Mouse (Mus musculus) lung, postnatal 25 days (tissue): ENCODE data around the gene Itga9.

Source experiments
- DNase-seq: peaks from one replicate; pipeline ENCODE4 v3.0.0; 2022; ENCODE audit warnings: low spot score

Gene Itga9

DNA sequence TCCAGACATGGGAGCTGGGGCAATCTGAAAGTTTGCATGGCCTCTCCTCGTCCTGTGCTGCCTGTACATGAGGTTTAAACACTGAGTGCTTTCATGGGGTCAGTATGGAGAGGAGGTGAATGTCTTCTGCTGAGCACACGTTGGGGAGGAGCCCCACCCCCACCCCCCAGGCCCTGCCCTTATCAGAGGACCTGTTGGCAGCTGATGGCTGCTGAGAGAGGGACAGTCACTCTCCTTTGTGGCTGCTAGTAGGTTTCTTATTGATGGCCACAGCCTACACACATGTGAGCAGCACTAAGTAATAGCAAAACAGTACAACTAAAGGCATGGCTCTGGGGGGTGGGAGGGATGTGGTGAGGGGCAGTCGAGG lies 215.7 kb downstream of the Itga9 start:
- no peak for DNase-seq

- no peak for DNase-seq
Observed at GRCm38 (mm10) chr9:118822581-118822980, 216.1 kb downstream of the Itga9 start.

- peak; percentile 35 for DNase-seq
Observed at GRCm38 (mm10) chr9:118831080-118831479, 224.6 kb downstream of the Itga9 start.

DNA sequence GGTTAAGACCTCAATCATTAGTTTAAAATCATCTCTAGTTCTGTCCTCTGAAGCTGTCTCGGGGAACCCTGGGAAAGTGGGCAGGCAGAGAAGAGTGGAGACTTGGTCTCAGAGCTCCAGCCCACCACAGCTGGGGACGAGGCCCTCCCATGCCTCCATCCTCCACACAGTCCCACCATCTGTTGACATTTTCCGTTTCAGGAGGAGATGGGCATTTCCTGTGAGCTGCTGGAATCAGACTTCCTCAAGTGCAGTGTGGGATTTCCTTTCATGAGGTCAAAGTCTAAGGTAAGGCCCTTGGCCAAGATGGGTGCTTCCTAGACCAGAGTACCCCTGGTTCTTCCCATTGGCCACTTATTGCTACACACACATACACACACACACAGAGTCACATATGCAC lies 226.0 kb downstream of the Itga9 start:
- no peak for DNase-seq

DNA sequence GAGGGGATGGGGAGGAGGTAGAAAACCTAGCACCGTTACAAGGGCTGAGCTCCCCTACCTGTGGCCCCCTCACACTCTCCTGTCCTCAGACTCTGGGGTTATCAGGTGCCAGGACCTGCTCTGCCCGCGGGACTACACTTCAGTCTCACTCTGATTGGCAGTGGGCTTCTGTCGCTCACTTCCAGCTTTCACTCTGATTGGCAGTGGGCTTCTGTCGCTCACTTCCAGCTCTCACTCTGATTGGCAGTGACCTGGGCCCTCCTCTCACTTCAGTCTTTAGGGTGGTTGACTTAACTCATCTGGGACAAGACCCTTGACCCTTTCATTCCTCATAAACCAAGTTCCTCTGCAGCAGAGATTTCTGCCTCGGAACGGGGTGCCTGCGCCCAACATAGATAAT lies 226.9 kb downstream of the Itga9 start:
- DNase-seq = no peak

DNA sequence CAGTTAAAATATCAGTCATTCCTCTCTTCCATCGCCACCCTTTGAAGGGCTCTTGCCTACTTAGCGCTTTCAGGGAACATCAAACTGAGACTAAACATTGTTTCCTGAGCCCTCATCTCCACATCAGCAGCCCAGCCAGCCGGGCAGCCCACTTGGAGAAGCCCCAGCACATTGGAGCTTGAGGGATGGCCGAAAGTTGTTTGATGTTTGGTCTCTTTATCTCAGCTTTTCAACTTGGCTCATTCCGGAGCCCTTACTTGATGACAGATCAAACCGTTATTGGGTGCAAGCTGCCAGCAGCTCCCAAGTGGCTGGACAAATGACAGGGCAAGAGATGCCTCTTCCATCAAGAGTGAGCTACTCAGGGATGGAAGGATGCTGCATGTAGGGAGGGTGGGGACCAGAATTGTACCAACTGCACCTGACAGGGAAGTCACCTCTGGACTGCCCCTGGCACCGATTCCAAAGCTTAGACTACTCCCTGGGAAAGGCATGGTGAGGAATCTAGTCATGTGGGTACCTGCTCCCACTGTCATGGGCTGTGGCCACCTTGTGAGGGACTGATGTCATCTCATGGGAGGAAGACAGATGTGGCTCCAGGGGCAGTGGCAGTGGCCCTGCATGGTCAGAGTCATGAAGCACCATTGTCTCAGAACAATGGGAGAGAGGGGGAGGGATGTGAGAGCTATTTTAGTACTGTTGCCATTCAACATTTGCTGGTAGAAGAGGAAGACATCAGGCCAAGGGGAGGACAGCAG lies 232.6 kb downstream of the Itga9 start:
- peak; percentile 39 for DNase-seq

DNA sequence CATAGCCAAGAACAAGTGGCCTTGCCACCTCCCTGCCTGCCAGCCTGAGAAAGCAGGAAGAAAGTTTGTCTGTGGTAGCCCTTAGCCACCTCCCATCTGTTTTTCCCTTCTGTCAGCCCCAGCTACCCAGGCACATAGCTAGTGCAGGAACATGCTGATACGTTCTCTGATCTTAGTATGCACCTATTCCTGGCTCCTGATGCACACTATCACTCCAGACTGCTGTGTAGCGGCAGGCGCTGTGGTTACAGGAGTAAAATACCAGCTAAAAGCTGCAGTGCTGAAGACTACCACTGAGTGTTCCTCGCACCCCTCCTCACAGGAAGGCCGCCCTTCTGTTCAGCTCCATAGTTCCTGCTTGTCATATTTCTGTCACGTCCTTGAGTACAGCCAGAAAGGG lies 234.8 kb downstream of the Itga9 start:
- DNase-seq = no peak

- DNase-seq = no peak
Observed at GRCm38 (mm10) chr9:118841907-118842432, 235.5 kb downstream of the Itga9 start.

DNA sequence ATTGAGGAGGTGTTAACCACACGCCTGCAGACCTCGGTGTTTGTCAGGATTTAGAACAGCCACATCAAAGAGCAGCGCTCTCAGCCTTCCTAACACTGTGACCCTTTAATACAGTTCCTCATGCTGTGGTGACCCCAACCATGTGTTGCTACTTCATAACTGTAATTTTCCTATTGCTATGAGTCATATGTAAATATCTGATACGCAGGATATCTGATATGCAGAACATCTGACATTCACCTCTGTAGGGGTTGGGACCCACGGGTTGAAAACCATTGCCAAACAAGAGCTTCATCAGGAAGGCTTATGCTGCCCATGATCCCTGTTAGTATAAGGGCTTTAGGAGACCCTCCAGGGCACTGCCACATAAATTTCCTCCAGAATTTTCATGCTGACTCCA lies 237.2 kb downstream of the Itga9 start:
- DNase-seq = no peak

DNA sequence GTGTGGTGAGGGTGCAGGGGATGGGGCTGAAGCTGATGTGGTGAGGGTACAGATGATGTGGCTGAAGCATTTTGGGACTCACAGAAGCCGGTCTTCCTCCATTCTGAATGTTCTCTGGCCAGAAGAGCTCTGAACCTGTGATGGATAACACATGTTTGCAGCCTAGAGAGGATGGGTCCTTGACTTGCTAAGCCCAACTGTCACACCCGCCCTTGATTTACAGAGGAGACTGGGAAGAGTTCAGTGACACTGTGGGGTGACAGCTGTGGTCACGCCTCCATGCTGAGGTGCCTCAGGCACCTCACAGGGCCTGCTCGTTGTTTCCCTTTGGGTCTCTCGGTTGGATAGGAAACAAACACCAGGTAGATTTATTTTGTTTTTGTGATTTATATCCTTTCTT lies 238.5 kb downstream of the Itga9 start:
- DNase-seq = no peak

- DNase-seq = no peak
Observed at GRCm38 (mm10) chr9:118846766-118847165, 240.3 kb downstream of the Itga9 start.

DNA sequence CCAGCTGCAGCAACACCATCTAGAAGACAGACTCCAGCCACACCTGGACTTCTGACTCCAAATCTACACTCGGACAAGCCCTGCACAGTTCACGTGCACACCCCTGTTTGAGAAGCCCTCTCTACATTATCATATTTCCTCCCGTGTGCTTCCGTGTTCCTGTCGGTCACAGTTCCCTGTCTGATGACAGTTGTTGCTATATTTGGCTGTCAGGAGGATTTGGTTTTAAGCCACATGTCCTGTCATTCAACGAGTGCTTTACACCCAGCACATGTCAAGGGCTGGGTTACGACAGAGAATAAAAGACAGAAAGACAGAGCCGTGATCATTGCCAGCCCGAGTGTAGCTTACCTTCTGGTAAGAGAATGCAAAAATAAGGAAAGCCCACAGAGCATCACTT lies 250.2 kb downstream of the Itga9 start:
- DNase-seq = no peak

- no peak for DNase-seq
Observed at GRCm38 (mm10) chr9:118860613-118861141, 254.2 kb downstream of the Itga9 start.

- DNase-seq = no peak
Observed at GRCm38 (mm10) chr9:118862214-118862613, 255.7 kb downstream of the Itga9 start.

DNA sequence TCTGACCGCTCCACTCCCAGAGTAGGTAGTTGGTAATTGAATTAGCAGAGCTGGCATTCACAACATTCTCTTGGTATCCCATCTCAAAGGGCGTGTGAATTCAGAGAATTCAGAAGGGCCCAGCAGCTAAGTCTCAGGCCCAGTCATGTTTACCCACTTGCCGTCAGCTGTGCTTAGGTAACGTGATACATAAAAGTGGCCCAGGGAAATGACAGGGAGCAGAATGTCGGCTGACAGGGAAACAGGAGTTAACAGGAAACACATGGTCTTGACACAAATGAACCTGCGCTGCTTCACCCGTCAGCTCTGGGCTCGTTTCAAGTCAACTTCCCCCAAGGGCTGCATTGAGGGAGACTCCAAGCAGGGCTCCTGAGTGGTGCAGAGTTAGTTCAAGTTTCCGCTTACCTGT lies 256.4 kb downstream of the Itga9 start:
- DNase-seq = peak; percentile 41

DNA sequence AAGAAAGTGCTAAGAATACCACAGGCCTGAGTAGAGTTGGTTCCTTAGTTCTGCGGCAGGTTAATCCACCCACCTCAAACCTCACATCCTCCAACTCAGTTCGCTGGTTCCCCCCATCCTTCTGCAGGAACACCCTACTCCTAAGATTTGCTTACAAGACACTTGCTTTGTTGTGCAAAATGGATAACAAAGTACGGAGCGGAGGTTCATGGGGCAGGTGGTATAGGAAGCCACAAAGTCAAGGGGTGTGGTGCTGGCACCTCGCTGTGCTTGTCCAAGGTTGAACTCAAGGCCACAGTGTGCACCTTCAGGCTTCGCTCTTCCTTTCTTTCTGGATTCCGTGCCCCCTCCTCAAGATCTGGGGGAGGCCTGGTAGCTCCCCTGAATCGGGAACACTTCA lies 257.0 kb downstream of the Itga9 start:
- DNase-seq = no peak

GRCm38 (mm10) chr9:118866949-118867348 lies 260.5 kb downstream of the Itga9 start:
- DNase-seq = no peak

GRCm38 (mm10) chr9:118867851-118868250 lies 261.4 kb downstream of the Itga9 start:
- no peak for DNase-seq

DNA sequence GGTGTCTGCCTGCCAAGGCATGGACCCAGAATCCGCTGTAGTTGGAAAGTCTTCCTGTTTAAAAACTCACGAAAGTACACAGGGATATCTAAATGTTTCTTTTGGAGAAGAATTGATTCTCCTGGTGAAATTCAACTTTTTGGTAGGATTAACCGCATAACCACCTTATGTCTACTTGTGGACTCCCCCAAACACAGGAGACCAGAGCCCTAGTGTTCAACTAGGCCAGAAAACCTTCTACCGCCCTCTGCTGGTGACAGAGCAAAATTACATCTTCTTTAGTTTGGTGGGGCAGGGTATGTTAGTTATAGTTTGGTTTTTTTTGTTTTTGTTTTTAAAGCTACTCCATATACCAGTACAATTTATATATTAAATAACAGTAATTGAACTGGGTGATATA lies 264.6 kb downstream of the Itga9 start:
- DNase-seq = peak; percentile 60

- DNase-seq = no peak
Observed at GRCm38 (mm10) chr9:118873031-118873430, 266.5 kb downstream of the Itga9 start.

- no peak for DNase-seq
Observed at GRCm38 (mm10) chr9:118873596-118873995, 267.1 kb downstream of the Itga9 start.

DNA sequence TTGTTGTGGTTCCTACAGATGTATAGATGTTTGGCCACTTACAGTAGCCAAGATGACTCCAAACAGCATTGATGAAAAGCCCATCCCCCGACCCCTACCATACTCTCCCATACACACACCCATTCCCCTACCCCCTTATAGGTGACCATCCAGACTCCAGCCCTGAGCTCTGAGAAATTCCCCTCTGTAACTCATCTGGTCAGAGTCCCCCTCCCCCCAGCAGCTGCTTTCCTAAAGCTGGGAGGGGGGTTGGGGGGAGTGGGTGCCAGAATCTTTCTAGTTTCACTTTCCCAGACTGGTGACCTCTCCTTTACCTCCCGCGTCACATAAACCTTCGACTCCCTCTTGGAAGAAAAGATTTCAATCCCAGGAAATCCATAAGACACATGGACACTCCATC lies 269.2 kb downstream of the Itga9 start:
- no peak for DNase-seq

GRCm38 (mm10) chr9:118876902-118877301 lies 270.4 kb downstream of the Itga9 start:
- DNase-seq = no peak
